Mouse (Mus musculus) gastrocnemius, postnatal 36 days (tissue): Measurements from ENCODE around the gene Parp4. TPM values are rescaled to one million over a fixed set of nuclear protein-coding genes. Genes with fewer than 3 reads are reported as not detected.

Experiments used
- DNase-seq, 2 experiments: peaks; one replicate each; pipeline ENCODE4 v3.0.0; 2022
- intact Hi-C: fragments of 180-260 bp; cut with DNase I; formaldehyde crosslinking; loops from one replicate; pipeline ENCODE4 v1.15.1; 2025
- long read RNA-seq, 2 experiments: library from polyadenylated mRNA; stranded (forward); transcript quantifications; one replicate each; pipeline ENCODE4 v2.0.0; 2021
- total RNA-seq, 2 experiments: library from RNA; stranded (reverse); gene quantifications; 2 replicates each; pipeline ENCODE4 v1.2.3; 2021

The Parp4 gene
- total RNA-seq: 10 to 100 TPM; 12.0 to 13.2 TPM
- long read RNA-seq, experiment 1, partial matches to known transcripts: 0 of 1 reads
- long read RNA-seq, experiment 1, other reads (novel, unspliced or antisense): 1 of 1 reads
- long read RNA-seq, experiment 2, partial matches to known transcripts: 2 of 2 reads
- long read RNA-seq, experiment 2, other reads (novel, unspliced or antisense): 0 of 2 reads

DNA sequence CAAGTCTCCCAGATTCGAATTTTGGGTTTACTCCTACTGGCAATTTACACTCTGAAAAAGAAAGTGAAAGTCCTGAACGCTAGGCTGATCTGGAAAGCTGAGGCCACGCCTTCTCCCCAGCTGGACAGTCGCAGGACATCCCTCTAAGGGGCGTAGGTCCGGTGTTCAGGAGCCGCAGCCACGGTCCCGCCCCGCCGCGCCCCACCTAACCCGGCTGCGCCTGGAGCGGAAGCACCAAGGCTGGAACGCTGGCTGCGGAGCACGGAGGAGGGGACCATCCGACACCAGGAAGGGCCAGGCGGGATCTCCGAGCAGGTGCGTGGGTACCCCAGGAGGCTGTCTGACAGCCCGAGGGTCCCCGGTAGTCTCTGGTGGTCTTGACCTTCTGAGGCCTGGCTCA, at the start of gene Parp4, which contains the start of gene Cenpj:
Parp4 (plus strand) TSS at position 204 of the 400 bp plus-strand sequence.
Cenpj (minus strand) TSS at position 10 of the 400 bp plus-strand sequence.
- peak; percentile 78 to 86 for DNase-seq
- intact Hi-C loops: loop anchor here (10.0 kb wide), 1 partner anchor 201 kb away; no protein-coding TSS in a partner anchor

DNA sequence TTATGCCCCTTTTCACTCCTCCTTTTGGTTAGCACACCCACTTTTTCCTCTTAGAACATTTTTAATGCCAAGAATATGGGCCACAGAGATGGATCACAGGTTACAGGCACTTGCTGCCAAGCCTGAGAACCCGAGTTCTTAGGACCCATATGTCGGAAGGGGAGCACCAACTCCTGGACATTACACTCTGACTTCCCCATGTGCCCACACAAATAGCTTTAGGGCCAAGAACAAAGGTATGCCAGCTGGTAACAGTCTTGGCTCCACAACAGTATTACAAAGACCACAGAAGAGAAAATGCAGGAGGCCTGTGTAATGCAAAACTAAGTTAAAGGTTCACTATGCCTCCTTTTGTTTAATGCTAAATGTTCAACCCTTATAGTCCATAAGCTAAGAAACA, 44.6 kb upstream of the Parp4 start:
- DNase-seq: no peak
- intact Hi-C loops: no loop called here

DNA sequence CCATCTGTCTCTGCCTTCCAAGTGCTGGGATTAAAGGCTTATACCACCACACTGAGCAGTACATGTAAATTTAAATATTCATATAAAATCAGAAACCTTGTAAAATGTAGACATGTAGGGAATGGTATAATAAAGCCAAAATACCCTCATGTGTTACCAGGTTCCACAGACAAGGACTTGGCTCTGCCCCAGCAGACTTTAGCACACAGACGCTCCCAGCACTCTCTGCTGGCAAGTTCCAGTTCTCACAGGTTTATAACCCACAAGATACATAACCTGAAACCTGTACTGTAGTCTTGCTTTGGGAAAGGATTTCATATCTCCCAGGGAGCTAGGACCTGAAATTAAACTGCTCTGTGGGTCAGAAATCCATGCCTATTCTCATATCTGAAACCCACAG, 30.5 kb upstream of the Parp4 start:
- intact Hi-C loops: no loop called here
- no peak for DNase-seq

DNA sequence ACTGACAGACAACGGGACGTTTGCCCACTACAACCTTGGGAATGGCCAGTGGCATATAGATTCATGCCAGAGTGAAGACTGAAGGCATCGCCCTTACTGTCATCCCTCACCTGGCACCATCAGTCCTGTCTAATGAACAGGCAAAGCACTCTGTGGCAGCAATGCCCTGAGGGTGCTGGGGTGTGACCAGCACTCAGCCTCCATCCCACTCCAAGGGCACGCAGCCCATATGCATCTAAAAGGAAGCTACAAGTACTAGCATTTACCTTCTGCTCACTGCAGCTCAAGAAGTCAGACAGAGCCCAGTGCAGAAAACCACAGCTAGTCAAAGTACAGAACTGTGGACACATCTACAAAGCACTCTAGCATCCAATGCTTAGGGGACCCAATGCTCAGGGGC, 29.9 kb upstream of the Parp4 start:
- DNase-seq: no peak
- intact Hi-C loops: no loop called here

DNA sequence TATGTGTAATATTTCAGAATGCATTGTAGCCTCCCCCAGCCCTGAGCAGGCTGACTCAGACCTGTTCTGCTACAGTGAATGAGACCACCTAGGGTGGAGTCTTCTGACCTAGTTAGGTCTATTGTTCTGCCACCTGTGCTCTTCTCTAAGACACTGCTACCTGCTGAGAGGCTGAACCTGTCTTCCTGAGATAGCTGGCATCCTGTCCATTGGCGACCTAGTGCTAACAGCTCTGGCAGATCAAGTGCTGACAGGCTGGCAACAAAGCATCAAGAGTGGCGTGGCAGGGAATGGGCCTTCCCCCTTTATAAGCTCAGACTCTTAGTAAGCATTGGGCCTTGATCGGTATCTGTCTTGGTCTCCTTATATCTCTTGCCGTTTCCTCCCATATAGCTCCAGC, 24.5 kb upstream of the Parp4 start:
- DNase-seq: no peak
- intact Hi-C loops: no loop called here

DNA sequence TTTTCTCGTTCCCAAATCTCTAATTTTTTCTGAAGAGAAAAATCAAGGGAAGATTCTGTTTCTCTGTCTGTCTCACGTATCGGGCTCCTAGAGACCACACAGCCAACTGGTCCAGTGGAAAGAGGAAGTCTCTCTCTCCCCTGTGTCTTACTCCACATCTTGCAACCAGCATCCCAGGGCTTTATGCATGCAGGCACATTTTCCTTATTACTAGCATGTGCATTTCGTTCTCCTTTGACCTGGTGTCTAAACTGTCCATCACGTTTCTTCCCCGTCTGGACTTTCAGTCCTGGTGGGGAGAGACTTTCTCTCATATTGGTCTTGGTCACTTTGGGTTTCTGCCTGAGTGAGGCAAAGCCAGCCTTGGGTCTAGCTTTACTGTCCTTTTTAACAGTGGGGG, 22.5 kb upstream of the Parp4 start:
- no peak for DNase-seq
- intact Hi-C loops: no loop called here

DNA sequence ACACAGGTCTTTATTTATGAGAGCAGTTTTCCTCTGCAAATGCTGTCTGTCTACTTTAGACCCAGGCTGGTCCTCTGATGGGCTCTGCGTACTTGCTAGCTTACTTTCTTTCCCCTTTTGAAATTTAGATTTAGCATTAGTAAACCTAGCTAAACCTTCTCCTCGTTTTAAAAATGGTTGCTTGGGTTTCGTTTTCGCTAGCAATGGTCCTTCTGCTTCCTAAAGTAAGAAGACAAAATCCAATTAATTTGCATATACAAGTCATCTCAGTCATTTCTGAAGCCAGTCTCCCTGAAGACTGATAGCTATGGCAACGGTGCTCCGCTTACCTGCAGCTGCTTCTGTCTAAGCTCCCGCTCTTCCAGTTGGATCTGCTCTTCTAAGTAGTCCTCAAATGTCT, 22.1 kb upstream of the Parp4 start:
- DNase-seq: no peak
- intact Hi-C loops: no loop called here

DNA sequence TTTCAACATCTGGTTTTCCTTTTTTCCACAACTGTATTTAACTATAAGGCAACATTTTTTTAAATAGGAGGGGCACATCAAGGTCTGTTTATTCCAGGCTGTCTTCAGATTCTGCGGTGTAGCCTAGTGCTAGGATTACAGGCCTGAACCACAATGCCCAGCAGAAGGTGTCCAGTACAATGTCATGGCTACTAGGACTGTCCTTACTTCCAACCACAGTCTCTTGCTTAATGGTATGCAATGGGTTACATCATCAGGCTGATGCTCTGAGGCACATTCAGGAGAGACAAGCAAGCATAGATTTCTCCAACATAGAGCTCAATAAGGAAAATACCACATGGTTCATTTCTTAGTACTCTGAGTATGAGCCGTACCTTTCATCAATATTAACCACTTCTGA, 20.7 kb upstream of the Parp4 start:
- intact Hi-C loops: no loop called here
- no peak for DNase-seq

DNA sequence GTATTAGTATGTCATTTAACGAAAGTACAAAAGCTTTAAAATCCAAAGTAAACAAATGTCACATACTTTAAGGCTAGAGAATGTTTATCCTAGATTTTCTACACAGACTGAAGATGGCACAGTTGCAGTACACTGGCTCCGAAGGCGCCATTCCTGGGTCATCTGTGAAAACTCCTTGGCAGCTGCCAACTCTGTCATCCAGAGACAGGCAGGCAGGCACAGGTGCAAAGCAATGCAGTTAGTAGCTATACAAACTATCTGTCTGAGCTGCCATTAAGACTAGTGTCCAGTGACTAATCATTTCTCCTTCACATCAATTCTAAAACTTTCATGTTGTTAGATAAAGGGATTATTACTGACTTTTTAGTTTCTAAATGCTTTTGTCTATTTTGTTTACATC, 16.3 kb upstream of the Parp4 start:
- intact Hi-C loops: no loop called here
- no peak for DNase-seq

DNA sequence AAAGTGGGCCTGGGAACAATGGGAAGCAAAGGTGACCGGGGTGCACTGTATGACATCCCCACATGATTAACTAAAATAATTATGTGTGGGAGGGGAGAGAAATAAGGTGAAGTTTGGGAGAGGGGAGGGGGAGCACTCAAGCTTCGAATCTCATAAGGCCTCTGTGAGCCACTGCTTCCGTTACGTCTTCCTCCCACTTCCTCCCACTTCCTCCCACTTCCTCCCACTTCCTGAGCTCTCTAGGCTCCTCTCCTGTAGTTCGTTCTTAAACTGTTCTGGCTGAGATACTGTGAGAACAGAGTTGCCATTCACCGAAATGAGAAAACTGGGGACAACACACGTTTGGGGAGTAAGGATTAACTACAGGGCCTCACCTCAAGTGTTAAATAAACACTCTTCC, 7.9 kb upstream of the Parp4 start:
- intact Hi-C loops: no loop called here
- DNase-seq: no peak

DNA sequence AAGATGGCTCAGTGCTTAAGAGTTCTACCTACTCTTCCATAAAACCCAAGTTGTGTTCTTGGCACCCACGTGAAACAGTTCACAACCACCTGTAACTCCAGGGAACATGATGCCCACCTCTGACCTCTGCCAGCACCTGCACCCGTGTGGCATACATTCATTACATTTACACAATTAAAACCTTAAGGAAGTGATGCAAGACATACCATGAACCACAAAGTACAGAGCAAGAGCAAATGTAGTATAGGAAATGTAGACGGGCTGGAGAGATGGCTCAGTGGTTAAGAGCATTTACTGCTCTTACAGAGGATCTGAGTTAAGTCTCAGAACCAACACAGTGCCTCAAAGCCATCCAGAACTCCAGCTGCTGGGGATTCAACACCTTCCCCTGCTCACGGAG, 6.4 kb upstream of the Parp4 start:
- no peak for DNase-seq
- intact Hi-C loops: no loop called here

DNA sequence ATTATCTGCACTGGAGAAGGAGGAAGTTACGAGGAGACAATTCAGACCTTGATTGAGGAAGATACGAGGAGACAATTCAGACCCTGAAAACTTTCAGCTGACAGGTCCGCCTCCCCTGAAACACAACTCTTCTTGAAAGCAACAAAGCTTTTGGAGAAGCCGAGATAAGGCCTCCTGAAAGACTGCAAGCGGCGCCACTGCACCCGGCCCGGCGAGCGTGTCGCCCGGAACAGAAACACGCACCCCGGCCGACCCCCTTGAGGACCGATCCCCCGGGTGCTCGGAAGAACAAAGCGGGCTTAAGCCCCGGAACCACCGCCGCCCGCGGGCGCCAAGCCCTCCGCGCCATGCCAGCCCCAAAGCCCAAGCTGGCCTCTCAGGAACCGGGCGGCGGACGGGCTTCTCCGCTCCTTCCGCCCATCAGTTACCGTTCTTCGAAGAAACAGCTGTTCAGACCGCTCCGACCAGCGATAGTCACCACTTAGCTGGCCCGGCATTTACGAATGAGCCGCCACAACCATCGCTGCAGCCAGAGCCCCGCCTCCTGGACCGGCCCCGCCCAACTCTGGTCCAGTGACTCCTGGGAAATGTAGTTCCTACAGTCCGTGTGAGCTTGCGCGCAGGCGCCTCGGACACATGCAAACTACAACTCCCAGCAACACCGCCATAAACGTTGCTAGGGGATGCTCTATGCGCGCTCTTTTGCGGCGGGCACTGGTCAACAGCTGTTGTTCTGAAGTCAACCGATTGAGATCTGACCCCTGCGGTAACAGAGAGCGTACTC, 3.9 kb upstream of the Parp4 start:
- peak; percentile 92 to 95 for DNase-seq
- intact Hi-C loops: loop anchor here (10.0 kb wide), 1 partner anchor 197 kb away; no protein-coding TSS in a partner anchor

DNA sequence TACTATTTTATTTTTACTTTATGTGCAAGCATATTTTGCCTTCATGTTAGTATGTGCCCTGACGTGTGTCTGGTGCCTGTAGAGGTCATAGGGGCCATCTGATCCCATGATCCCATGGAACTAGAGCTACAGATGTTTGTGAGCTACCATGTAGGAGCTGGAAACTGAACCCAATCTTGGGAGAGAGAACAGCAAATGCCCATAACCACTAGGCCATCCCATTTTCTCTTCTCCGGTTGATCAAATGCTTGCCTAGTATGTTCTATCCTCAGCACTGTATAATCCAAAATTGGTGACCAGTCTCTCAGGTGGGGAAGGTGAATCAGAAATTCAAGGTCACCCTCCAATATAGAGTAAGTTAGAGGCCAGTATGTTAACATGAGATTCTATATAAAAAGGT, 2.9 kb upstream of the Parp4 start:
- DNase-seq: no peak
- intact Hi-C loops: loop anchor here (10.0 kb wide), 1 partner anchor 198 kb away; no protein-coding TSS in a partner anchor

DNA sequence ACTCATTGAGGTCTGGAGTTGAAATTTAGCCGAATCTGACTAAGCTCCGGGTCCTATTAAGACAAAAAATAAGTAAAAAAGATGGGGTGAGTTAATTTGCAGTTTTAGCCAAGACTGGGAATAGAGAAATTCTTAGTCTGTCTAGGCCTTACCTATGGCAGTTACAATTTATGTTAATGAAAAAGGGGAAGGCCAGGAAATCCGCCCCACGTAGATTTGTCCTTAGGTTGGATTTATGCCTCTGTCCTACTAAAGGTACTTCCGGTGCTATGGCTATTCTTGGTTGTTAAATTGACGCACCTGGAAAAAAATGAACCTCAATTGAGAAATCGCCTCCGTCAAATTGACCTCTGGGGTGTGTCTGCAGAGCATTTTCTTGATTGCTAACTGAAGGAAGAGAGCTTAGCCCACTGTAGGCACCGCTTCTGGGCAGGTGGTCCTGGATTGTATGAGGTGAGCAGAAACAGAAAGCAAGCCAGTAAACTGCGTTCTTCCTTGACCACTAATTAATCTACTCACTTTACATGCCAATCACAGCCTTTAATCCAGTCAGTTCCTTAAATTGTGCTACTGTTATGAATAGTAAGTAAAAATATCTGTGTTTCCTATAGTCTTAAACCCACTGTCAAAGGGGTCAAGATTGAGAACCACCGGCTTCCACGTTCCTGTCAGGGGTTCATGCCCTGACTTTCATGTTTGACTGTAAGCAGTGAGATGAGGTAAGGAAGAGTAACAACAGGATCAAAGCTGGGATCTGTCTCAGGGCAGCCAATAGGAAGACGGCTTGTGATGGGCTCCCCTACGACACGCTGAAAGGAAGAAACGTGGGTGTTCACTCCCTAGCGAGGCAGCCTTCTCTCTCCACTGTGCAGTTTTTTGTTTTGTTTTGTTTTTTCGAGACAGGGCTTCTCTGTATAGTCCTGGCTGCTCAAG, 816 bp downstream of the Parp4 start:
- intact Hi-C loops: loop anchor here (10.0 kb wide), 1 partner anchor 201 kb away; no protein-coding TSS in a partner anchor
- DNase-seq: no peak

DNA sequence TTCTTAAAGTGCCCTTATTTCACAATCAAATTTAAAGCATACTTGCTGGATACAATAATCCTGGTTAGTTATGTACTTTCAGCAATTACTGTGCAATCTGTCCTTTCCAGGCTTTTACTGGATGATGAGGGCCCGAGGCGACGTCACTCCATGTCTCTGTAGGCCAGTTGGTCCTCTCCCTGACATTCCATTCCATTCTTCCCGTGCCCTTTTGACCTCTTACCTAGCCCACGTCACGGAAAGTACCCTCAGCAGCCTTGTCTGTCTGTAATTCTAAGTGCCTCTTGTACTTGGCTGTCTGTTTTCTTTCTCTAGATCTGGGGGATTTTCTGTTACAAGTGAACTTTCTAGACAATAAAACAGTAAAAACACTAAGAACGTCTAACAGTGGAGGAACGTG, 3.6 kb downstream of the Parp4 start:
- intact Hi-C loops: loop anchor here (10.0 kb wide), 1 partner anchor 204 kb away; no protein-coding TSS in a partner anchor

DNA sequence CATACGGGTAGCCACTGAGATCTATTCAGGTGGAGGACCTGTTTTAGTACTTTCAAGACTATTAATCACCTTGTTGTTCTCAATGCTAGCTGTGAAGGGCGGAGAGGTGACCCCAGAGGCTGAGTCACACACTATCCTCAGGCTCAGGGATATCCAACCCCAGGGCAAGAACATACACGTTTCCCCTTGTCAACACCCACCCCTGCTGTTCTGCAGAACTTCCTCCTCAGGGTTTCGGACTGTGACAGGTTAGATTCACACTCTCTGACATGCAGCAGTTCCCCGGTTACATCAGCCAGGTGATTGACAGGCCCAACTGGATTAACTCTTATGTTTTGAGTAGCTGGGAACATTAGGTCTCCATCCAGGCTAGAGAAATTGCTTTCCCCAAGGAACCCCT, 5.7 kb downstream of the Parp4 start:
- DNase-seq: no peak
- intact Hi-C loops: no loop called here

More for the DNA sequence above, 3.6 kb downstream of the Parp4 start:
- no peak for DNase-seq

DNA sequence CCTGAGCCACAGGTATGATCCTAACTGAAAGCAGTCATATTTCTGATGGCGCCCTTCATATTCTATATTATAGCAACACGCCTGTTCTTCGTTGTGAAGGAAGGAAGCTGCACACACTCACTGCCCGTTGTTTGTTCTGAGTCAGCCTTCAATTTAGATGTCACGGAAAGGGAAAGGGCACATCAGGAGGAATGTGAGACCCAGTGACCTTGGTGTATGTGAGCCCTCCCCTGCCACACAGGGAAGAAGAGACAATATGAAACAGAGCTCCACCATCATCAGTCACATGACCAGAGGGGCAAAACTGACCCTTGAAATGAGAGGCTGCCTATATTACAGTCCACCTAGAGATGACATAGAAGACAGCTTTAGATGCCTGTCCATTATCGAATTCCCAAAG, 6.9 kb downstream of the Parp4 start:
- intact Hi-C loops: no loop called here
- no peak for DNase-seq

DNA sequence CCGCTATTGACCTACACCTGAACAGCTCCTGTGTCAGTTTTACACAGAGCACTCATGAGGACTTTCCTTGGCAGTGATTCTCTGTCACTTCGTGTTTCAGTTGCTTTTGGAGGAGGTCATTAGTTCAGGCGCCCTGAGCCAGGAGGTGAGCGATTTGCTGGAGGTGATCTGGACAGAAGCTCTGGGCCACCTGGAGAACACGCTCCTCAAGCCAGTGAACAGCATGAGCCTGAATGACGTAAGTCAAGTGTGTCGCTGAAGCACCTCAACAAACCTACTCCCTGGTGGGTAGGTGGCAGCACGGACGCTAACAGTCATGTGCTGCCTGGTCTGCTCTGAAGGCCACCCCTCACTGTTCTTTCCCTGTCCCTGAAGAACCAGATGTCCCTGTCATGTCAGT, 16.8 kb downstream of the Parp4 start:
- no peak for DNase-seq
- intact Hi-C loops: no loop called here

DNA sequence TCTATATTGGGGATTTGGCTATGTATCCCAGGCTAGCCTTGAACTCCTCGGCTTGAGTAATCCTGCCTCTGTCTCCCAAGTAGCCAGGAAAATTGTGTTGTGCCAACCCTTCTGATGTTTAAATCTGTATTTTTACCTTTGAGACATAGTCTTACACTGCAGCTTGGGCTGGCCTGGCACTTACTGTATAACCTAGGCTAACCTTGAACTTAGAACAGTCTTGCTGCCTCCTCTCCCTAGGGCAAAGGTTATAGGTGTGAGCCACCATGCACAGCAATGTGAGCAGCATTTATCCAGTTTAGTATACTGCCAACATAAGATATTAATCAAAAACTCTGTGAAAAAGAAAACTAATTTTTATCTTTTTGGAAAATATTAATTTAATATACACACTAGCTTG, 19.4 kb downstream of the Parp4 start:
- no peak for DNase-seq
- intact Hi-C loops: loop anchor here (5.0 kb wide), 1 partner anchor 197 kb away; no protein-coding TSS in a partner anchor

DNA sequence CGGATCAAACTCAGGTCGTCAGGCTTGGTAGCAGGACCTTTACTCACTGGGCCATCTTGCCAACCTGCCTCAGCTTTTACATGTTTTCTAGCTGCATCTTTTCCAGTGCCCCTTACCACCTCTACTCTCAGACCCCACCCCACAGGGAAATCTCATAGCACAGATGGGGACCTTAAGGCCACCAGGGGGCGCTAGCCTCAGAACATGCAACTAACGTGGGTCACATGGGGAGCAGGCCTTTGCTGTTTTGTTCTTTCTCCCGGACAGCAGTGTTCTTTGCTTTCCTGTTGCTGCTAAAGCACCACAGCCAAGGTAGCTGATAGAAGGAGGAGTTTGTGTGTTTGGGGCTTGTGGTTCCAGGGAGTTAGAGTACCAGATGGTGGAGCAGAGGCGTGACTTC, 23.3 kb downstream of the Parp4 start:
- peak in 1 of 2 experiments; percentile 22 for DNase-seq
- intact Hi-C loops: loop anchor here (5.0 kb wide), 1 partner anchor 194 kb away; no protein-coding TSS in a partner anchor

DNA sequence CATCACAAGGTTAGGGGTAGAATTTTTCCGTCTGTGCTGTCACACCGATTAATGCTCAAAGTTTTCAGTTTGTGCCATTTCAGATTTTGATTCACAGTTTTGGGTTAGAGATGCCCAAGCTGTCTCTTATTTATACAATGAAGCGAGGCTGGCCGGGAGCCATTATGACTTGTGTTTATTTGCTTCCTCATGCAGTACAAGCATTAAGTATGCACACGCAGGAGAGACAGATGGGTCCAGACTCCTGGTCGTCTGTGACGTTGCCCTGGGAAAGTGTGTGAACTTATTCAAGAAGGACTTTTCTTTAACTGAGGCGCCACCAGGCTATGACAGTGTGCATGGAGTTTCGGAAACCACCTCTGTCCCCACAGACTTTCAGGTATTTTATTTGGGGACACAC, 26.6 kb downstream of the Parp4 start:
- intact Hi-C loops: no loop called here
- no peak for DNase-seq
